In genomic region chr14:21709545-21709944, GRCm38 (mm10) we compare ENCODE assay signal across 14 mouse cellular contexts. TPM values are rescaled to one million over a fixed set of nuclear protein-coding genes. Genes with fewer than 3 reads are reported as not detected.
DNase-seq lines count a peak whose midpoint lies in the region; ATAC-seq and TF ChIP-seq lines count a peak whose summit lies in the region.
"Had no signal": no experiment of that assay in that cellular context is flagged by ENCODE, and none has a peak within 500 bp of the region (broad histone marks: within the 10 kb centered on the region; RNA-seq: fewer than 3 reads in every experiment).

No protein-coding gene starts in this region.

- H3K9me3 ChIP-seq in heart, embryonic 12.5 days (replicated peaks) = no peaks in the 10 kb centered on the region
- no peaks in the 10 kb centered on the region for H3K9me3 ChIP-seq in liver, postnatal 0 days (ENCODE audit: low read length)
- H3K9me3 ChIP-seq in liver, embryonic 12.5 days (replicated peaks) = no peaks in the 10 kb centered on the region
- no peaks in the 10 kb centered on the region for H3K9me3 ChIP-seq in limb, embryonic 10.5 days (replicated peaks)
- H3K9me3 ChIP-seq: forebrain, embryonic 12.5 days; hindbrain, embryonic 13.5 days; midbrain, embryonic 12.5 days; stomach, embryonic 15.5 days had no signal

- H3K4me2 ChIP-seq in heart, embryonic 12.5 days = no peak overlapping the region
- H3K4me2 ChIP-seq in liver, postnatal 0 days (ENCODE audit: low read depth, low read length) = no peak overlapping the region
- no peak overlapping the region for H3K4me2 ChIP-seq in liver, embryonic 12.5 days
- H3K4me2 ChIP-seq: forebrain, embryonic 12.5 days; hindbrain, embryonic 13.5 days; midbrain, embryonic 12.5 days; stomach, embryonic 15.5 days had no signal

- H3K27me3 ChIP-seq in heart, adult 2 months (ENCODE audit: control insufficient read depth, insufficient read depth, low read length) = no peaks in the 10 kb centered on the region
- no peaks in the 10 kb centered on the region for H3K27me3 ChIP-seq in heart, embryonic 12.5 days (replicated peaks)
- no peaks in the 10 kb centered on the region for H3K27me3 ChIP-seq in liver, postnatal 0 days (ENCODE audit: insufficient read depth, low read length)
- peaks cover 10% of the 10 kb centered on the region; the same call in 1 of the 2 replicates for H3K27me3 ChIP-seq in liver, embryonic 12.5 days (replicated peaks)
- no peaks in the 10 kb centered on the region for H3K27me3 ChIP-seq in limb, embryonic 10.5 days (ENCODE audit: low read depth, poor library complexity, severe bottlenecking)
- H3K27me3 ChIP-seq: hindbrain, embryonic 13.5 days; stomach, embryonic 15.5 days had no signal

- no peak for TF ChIP-seq POLR2A in heart, adult 2 months (IDR thresholded peaks at IDR 0.05; ENCODE audit: insufficient read depth, low read depth, low read length)

- H3K4me1 ChIP-seq in heart, adult 2 months (ENCODE audit: control insufficient read depth, insufficient read depth, low read length) = peaks cover 7% of the 10 kb centered on the region
- peaks cover 30% of the 10 kb centered on the region for H3K4me1 ChIP-seq in heart, embryonic 12.5 days (replicated peaks)
- peaks cover 4% of the 10 kb centered on the region for H3K4me1 ChIP-seq in liver, postnatal 0 days (ENCODE audit: insufficient read depth)
- 0 out of 2 replicates have a peak, but pooled peaks cover 5% of the 10 kb centered on the region for H3K4me1 ChIP-seq in liver, embryonic 12.5 days
- peaks cover 25% of the 10 kb centered on the region for H3K4me1 ChIP-seq in limb, embryonic 10.5 days

- no peak overlapping the region for H3K9ac ChIP-seq in heart, adult 2 months (ENCODE audit: low read depth, low read length)
- no peak overlapping the region for H3K9ac ChIP-seq in heart, embryonic 12.5 days
- no peak overlapping the region for H3K9ac ChIP-seq in liver, postnatal 0 days (replicated peaks)
- H3K9ac ChIP-seq in liver, embryonic 12.5 days = no peak overlapping the region
- H3K9ac ChIP-seq: forebrain, embryonic 12.5 days; hindbrain, embryonic 13.5 days; midbrain, embryonic 12.5 days; stomach, embryonic 15.5 days had no signal

- intact Hi-C loops in heart, adult 2 months (cut with DNase I) = no loop called here

- peak; percentile 25 for TF ChIP-seq CTCF in heart, adult 2 months (IDR thresholded peaks at IDR 0.05)
- TF ChIP-seq CTCF in liver, postnatal 0 days (IDR thresholded peaks at IDR 0.05; ENCODE audit: low read depth) = peak; percentile 37

- DNase-seq in heart, adult 2 months = no peak
- no peak for DNase-seq in liver, postnatal 0 days
- DNase-seq in ZHBTc4 (ENCODE audit: low read depth, low spot score) = peak; percentile 36
- DNase-seq in limb, embryonic 10.5 days (ENCODE audit: low spot score) = no peak
- DNase-seq in right cerebral cortex, postnatal 14 days = no peak
- no peak for DNase-seq in spleen, postnatal 36 days (ENCODE audit: low spot score in 2 of 2)
- DNase-seq: kidney, postnatal 14 days had no signal

- no peaks in the 10 kb centered on the region for H3K79me2 ChIP-seq in heart, adult 2 months (replicated peaks; ENCODE audit: control insufficient read depth, insufficient read depth, low read length)

- H3K36me3 ChIP-seq in heart, adult 2 months (ENCODE audit: control insufficient read depth, insufficient read depth, low read length) = no peaks in the 10 kb centered on the region
- no peaks in the 10 kb centered on the region for H3K36me3 ChIP-seq in heart, embryonic 12.5 days
- no peaks in the 10 kb centered on the region for H3K36me3 ChIP-seq in liver, postnatal 0 days (replicated peaks; ENCODE audit: insufficient read depth, low read length)
- no peaks in the 10 kb centered on the region for H3K36me3 ChIP-seq in liver, embryonic 12.5 days
- H3K36me3 ChIP-seq in limb, embryonic 10.5 days = no peaks in the 10 kb centered on the region
- H3K36me3 ChIP-seq: forebrain, embryonic 12.5 days; hindbrain, embryonic 13.5 days; midbrain, embryonic 12.5 days; stomach, embryonic 15.5 days had no signal

- ATAC-seq in heart, embryonic 12.5 days (ENCODE audit: insufficient number of reproducible peaks, low FRiP score) = no peak
- peak; percentile 36; the same call in 1 of the 2 replicates for ATAC-seq in liver, postnatal 0 days
- no peak for ATAC-seq in liver, embryonic 12.5 days

- no peak overlapping the region for H3K27ac ChIP-seq in heart, adult 2 months
- no peak overlapping the region; the same call in 1 of the 2 replicates for H3K27ac ChIP-seq in heart, embryonic 12.5 days (ENCODE audit: poor library complexity, severe bottlenecking)
- no peak overlapping the region for H3K27ac ChIP-seq in liver, postnatal 0 days (ENCODE audit: low read depth)
- H3K27ac ChIP-seq in liver, embryonic 12.5 days = no peak overlapping the region
- peak overlapping the region; percentile 43; the same call in 1 of the 2 replicates for H3K27ac ChIP-seq in limb, embryonic 10.5 days
- H3K27ac ChIP-seq: forebrain, embryonic 12.5 days; hindbrain, embryonic 13.5 days; midbrain, embryonic 12.5 days; stomach, embryonic 15.5 days had no signal

- no peak overlapping the region for H3K4me3 ChIP-seq in heart, adult 2 months
- H3K4me3 ChIP-seq in heart, embryonic 12.5 days = no peak overlapping the region
- H3K4me3 ChIP-seq in liver, postnatal 0 days (ENCODE audit: low read depth, low read length) = no peak overlapping the region
- H3K4me3 ChIP-seq in liver, embryonic 12.5 days = no peak overlapping the region
- H3K4me3 ChIP-seq in limb, embryonic 10.5 days = no peak overlapping the region
- H3K4me3 ChIP-seq: forebrain, embryonic 12.5 days; hindbrain, embryonic 13.5 days; midbrain, embryonic 12.5 days; stomach, embryonic 15.5 days had no signal

- WGBS in heart, adult 2 months = 69% methylated on average over 2 of the region's 2 CpGs
- WGBS in heart, embryonic 12.5 days = 58% methylated on average over 2 of the region's 2 CpGs
- WGBS in liver, postnatal 0 days (ENCODE audit: insufficient replicate concordance) = 75% methylated on average over 2 of the region's 2 CpGs
- 67% methylated on average over 2 of the region's 2 CpGs for WGBS in liver, embryonic 12.5 days (ENCODE audit: insufficient replicate concordance)
- 41% methylated on average over 2 of the region's 2 CpGs for WGBS in limb, embryonic 10.5 days

- no peak for TF ChIP-seq EP300 in heart, adult 2 months (IDR thresholded peaks at IDR 0.05; ENCODE audit: insufficient read depth, low read depth, low read length)
- no peak for TF ChIP-seq EP300 in liver, postnatal 0 days (IDR thresholded peaks at IDR 0.05; ENCODE audit: low read depth)

RNA-seq across cellular contexts. Expression of gene Dupd1, which starts 4.8 kb away (rescaled TPM):
- not detected for total RNA-seq in heart, adult 2 months (2021)
- 0.12 TPM in 1 of 2 replicates, not detected in the other for polyA plus RNA-seq in heart, adult 2 months (2012; rRNA removed)
- polyA plus RNA-seq in heart, embryonic 12.5 days (2016; fragmentation: Nextera tagmentation; extraction: Ambion mirVana) = 0.17 and 0.23 TPM in 2 replicates
- 0.15 TPM in 1 of 2 replicates, not detected in the other for polyA plus RNA-seq in liver, postnatal 0 days (2015; fragmentation: Nextera tagmentation; extraction: Ambion mirVana)
- polyA plus RNA-seq in liver, embryonic 12.5 days (2016; fragmentation: Nextera tagmentation; extraction: Ambion mirVana) = not detected in 2 replicates
- 0.45 TPM in 1 of 2 replicates, not detected in the other for polyA plus RNA-seq in limb, embryonic 10.5 days (2016; fragmentation: Nextera tagmentation; extraction: Ambion mirVana)
- total RNA-seq: neutrophil, adult 5-6 weeks had no signal
- polyA plus RNA-seq: forebrain, embryonic 12.5 days; midbrain, embryonic 12.5 days; stomach, embryonic 15.5 days had no signal

RNA-seq across cellular contexts. Expression of gene Samd8, which starts 40.8 kb away (rescaled TPM):
- 10 to 100 TPM; 28.8 to 31.6 TPM for total RNA-seq in heart, adult 2 months (2021)
- polyA plus RNA-seq in heart, adult 2 months (2012; rRNA removed) = 10.1 and 18.6 TPM in 2 replicates
- polyA plus RNA-seq in heart, embryonic 12.5 days (2016; fragmentation: Nextera tagmentation; extraction: Ambion mirVana) = 11.6 and 11.7 TPM in 2 replicates
- 3.8 and 4.1 TPM in 2 replicates for polyA plus RNA-seq in liver, postnatal 0 days (2015; fragmentation: Nextera tagmentation; extraction: Ambion mirVana)
- 4.1 and 5.3 TPM in 2 replicates for polyA plus RNA-seq in liver, embryonic 12.5 days (2016; fragmentation: Nextera tagmentation; extraction: Ambion mirVana)
- polyA plus RNA-seq in limb, embryonic 10.5 days (2016; fragmentation: Nextera tagmentation; extraction: Ambion mirVana) = 9.3 and 11.7 TPM in 2 replicates

RNA-seq across cellular contexts. Expression of gene Dusp13, which starts 41.4 kb away (rescaled TPM):
- under 1 TPM; 0.48 to 0.70 TPM for total RNA-seq in heart, adult 2 months (2021)
- polyA plus RNA-seq in heart, adult 2 months (2012; rRNA removed) = 0.45 and 1.2 TPM in 2 replicates
- 0.23 TPM in 1 of 2 replicates, not detected in the other for polyA plus RNA-seq in heart, embryonic 12.5 days (2016; fragmentation: Nextera tagmentation; extraction: Ambion mirVana)
- 0.24 TPM in 1 of 2 replicates, not detected in the other for polyA plus RNA-seq in liver, postnatal 0 days (2015; fragmentation: Nextera tagmentation; extraction: Ambion mirVana)
- not detected in 2 replicates for polyA plus RNA-seq in liver, embryonic 12.5 days (2016; fragmentation: Nextera tagmentation; extraction: Ambion mirVana)
- not detected in 2 replicates for polyA plus RNA-seq in limb, embryonic 10.5 days (2016; fragmentation: Nextera tagmentation; extraction: Ambion mirVana)
- total RNA-seq: neutrophil, adult 5-6 weeks had no signal
- polyA plus RNA-seq: forebrain, embryonic 12.5 days; hindbrain, embryonic 13.5 days; midbrain, embryonic 12.5 days; stomach, embryonic 15.5 days had no signal
